Comparison of ENCODE assay signal across 8 mouse cellular contexts in the genomic region with DNA sequence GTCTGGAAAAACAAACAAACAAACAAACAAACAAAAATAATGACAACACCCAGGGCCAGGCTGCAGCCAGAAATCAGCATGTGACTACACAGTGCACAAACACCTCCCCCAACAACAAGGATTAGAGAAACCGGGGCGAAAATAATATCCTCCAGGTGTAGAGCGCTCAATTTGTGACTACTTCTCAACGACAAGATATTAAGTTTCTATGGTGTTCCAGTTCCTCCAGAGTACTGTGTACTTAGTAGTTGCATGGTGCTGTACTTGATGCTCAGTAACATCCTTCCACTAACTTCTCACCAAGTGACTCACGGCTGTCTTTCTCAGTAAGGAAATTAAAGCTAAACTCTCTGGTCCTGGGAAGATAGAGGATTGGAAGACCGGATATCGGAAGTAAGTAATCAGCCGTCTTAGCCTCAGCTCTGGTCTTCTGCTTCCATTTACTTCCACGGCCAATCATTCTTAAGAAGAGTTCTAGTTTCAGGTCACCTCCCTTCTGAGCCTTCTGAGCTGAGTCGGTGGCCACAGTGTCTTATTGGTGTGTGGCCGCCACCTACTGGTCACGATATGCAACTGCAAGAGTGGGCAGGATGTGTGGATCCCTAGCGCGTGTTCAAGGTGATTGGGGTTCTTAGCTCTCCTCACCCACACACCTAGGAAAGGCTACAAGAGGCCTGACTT. TPM values are rescaled to one million over a fixed set of nuclear protein-coding genes. Genes with fewer than 3 reads are reported as not detected.
A peak's percentile ranks its signal among the peaks of the same experiment; 100 is the strongest.
DNase-seq lines count a peak whose midpoint lies in the region; ATAC-seq and TF ChIP-seq lines count a peak whose summit lies in the region.

No protein-coding gene starts in this region.

- no peaks in the 10 kb centered on the region for H3K9me3 ChIP-seq in heart, embryonic 13.5 days
- H3K9me3 ChIP-seq in kidney, postnatal 0 days (replicated peaks; ENCODE audit: low read length): no peaks in the 10 kb centered on the region
- H3K9me3 ChIP-seq in liver, embryonic 11.5 days (ENCODE audit: control insufficient read depth, low read length): no peaks in the 10 kb centered on the region

- 30% methylated on average over 14 of the region's 14 CpGs for WGBS in heart, embryonic 13.5 days
- WGBS in kidney, postnatal 0 days: 29% methylated on average over 14 of the region's 14 CpGs
- 35% methylated on average over 14 of the region's 14 CpGs for WGBS in liver, embryonic 11.5 days

- no peaks in the 10 kb centered on the region for H3K4me1 ChIP-seq in heart, embryonic 13.5 days
- H3K4me1 ChIP-seq in kidney, postnatal 0 days (replicated peaks; ENCODE audit: insufficient read depth, low read length): no peaks in the 10 kb centered on the region
- 0 out of 2 replicates have a peak, but pooled peaks cover 2% of the 10 kb centered on the region for H3K4me1 ChIP-seq in liver, embryonic 11.5 days (replicated peaks; ENCODE audit: control insufficient read depth, insufficient read depth, low read length)

- H3K4me2 ChIP-seq in heart, embryonic 13.5 days: no peak overlapping the region
- H3K4me2 ChIP-seq in kidney, postnatal 0 days (ENCODE audit: low read length): peak overlapping the region; percentile 27; the same call in 1 of the 2 replicates
- H3K4me2 ChIP-seq in liver, embryonic 11.5 days: peak overlapping the region; percentile 15

- peak; percentile 91 for ATAC-seq in erythroid progenitor cell, adult 5-6 weeks (replicated peaks; ENCODE audit: low FRiP score, poor library complexity, severe bottlenecking)
- peak; percentile 63 for ATAC-seq in heart, embryonic 13.5 days (ENCODE audit: extremely low read depth, insufficient number of reproducible peaks, low FRiP score, low TSS enrichment)
- peak; percentile 84 for ATAC-seq in kidney, postnatal 0 days (replicated peaks; ENCODE audit: low FRiP score, low read depth)
- ATAC-seq in liver, embryonic 11.5 days (replicated peaks; ENCODE audit: low FRiP score): peak; percentile 84

- no peaks in the 10 kb centered on the region for H3K36me3 ChIP-seq in heart, embryonic 13.5 days
- H3K36me3 ChIP-seq in kidney, postnatal 0 days (ENCODE audit: insufficient read depth, low read length): no peaks in the 10 kb centered on the region
- H3K36me3 ChIP-seq in liver, embryonic 11.5 days (ENCODE audit: control insufficient read depth, insufficient read depth, low read length): no peaks in the 10 kb centered on the region
- no peaks in the 10 kb centered on the region for H3K36me3 ChIP-seq in splenic B cell, adult 2 months (ENCODE audit: control insufficient read depth, insufficient read depth, low read length, poor library complexity, severe bottlenecking)

- H3K27ac ChIP-seq in heart, embryonic 13.5 days (replicated peaks): no peak overlapping the region
- H3K27ac ChIP-seq in kidney, postnatal 0 days: no peak overlapping the region
- H3K27ac ChIP-seq in liver, embryonic 11.5 days (ENCODE audit: low read depth, low read length): no peak overlapping the region

- DNase-seq in CD4-positive, CD25-positive, alpha-beta regulatory T cell, adult 2 months (ENCODE audit: low read depth, low spot score): peak; percentile 88
- DNase-seq in brain, embryonic 18.5 days (ENCODE audit: low read depth, low spot score): peak; percentile 30
- peak; percentile 94 for DNase-seq in kidney, postnatal 0 days (ENCODE audit: low spot score)
- DNase-seq in liver, embryonic 11.5 days (ENCODE audit: low spot score): peak; percentile 69
- DNase-seq in naive thymus-derived CD4-positive, alpha-beta T cell, adult 2 months (ENCODE audit: low read depth): peak; percentile 85
- DNase-seq in splenic B cell, adult 2 months (ENCODE audit: low read depth, low spot score): peak; percentile 86

- H3K27me3 ChIP-seq in heart, embryonic 13.5 days (replicated peaks): peaks cover 24% of the 10 kb centered on the region
- H3K27me3 ChIP-seq in kidney, postnatal 0 days (ENCODE audit: insufficient read depth, low read length): no peaks in the 10 kb centered on the region
- H3K27me3 ChIP-seq in liver, embryonic 11.5 days (replicated peaks; ENCODE audit: control insufficient read depth, insufficient read depth, low read length): no peaks in the 10 kb centered on the region
- no peaks in the 10 kb centered on the region for H3K27me3 ChIP-seq in splenic B cell, adult 2 months (ENCODE audit: control insufficient read depth, insufficient read depth, low read length, poor library complexity, severe bottlenecking)

- H3K4me3 ChIP-seq in heart, embryonic 13.5 days: no peak overlapping the region
- no peak overlapping the region for H3K4me3 ChIP-seq in kidney, postnatal 0 days (replicated peaks; ENCODE audit: low read depth, low read length)
- H3K4me3 ChIP-seq in liver, embryonic 11.5 days (ENCODE audit: low read depth, low read length): no peak overlapping the region

- H3K9ac ChIP-seq in heart, embryonic 13.5 days: no peak overlapping the region
- no peak overlapping the region for H3K9ac ChIP-seq in kidney, postnatal 0 days (ENCODE audit: low read depth, low read length)
- H3K9ac ChIP-seq in liver, embryonic 11.5 days (ENCODE audit: low read depth, low read length): no peak overlapping the region

- TF ChIP-seq CTCF in kidney, postnatal 0 days (IDR thresholded peaks at IDR 0.05; ENCODE audit: low read depth): peak; percentile 99

RNA-seq across cellular contexts. Expression of gene Cldn10, which starts 19.9 kb away (rescaled TPM):
- 1.4 and 3.4 TPM in 2 replicates for total RNA-seq in erythroid progenitor cell, adult 5-6 weeks (2015; ENCODE audit: low replicate concordance)
- not detected in 2 replicates for total RNA-seq in erythroid progenitor cell, adult 5-6 weeks (2017; ENCODE audit: low replicate concordance)
- 1.5 and 1.6 TPM in 2 replicates for polyA plus RNA-seq in heart, embryonic 13.5 days (2015; fragmentation: Nextera tagmentation; extraction: Ambion mirVana)
- polyA plus RNA-seq in kidney, postnatal 0 days (2015; fragmentation: Nextera tagmentation; extraction: Ambion mirVana): 199 and 211 TPM in 2 replicates
- 0.30 and 0.47 TPM in 2 replicates for polyA plus RNA-seq in liver, embryonic 11.5 days (2014; fragmentation: Nextera tagmentation; extraction: Ambion mirVana)

Comparison
In these comparisons a context has a peak if more than half of its experiments do, and no peak if none do; other contexts are left out.
1. DNase-seq: peak in every context shown above with its lines; median percentile 94 in kidney, postnatal 0 days; 88 in CD4-positive, CD25-positive, alpha-beta regulatory T cell, adult 2 months; 86 in splenic B cell, adult 2 months; 85 in naive thymus-derived CD4-positive, alpha-beta T cell, adult 2 months; 69 in liver, embryonic 11.5 days; 30 in brain, embryonic 18.5 days.
2. RNA of gene Cldn10, which starts 19.9 kb away (polyA plus RNA-seq): 199 to 211 TPM in kidney, postnatal 0 days; 1.5 to 1.6 TPM in heart, embryonic 13.5 days and 0.30 to 0.47 TPM in liver, embryonic 11.5 days; every median in the first group is over 10 times any median in the second.
3. Peak in every context shown above with its lines, with median percentiles within 50 percentile points of each other: ATAC-seq.